Comparison of ENCODE assay signal across 8 mouse cellular contexts in the genomic region with DNA sequence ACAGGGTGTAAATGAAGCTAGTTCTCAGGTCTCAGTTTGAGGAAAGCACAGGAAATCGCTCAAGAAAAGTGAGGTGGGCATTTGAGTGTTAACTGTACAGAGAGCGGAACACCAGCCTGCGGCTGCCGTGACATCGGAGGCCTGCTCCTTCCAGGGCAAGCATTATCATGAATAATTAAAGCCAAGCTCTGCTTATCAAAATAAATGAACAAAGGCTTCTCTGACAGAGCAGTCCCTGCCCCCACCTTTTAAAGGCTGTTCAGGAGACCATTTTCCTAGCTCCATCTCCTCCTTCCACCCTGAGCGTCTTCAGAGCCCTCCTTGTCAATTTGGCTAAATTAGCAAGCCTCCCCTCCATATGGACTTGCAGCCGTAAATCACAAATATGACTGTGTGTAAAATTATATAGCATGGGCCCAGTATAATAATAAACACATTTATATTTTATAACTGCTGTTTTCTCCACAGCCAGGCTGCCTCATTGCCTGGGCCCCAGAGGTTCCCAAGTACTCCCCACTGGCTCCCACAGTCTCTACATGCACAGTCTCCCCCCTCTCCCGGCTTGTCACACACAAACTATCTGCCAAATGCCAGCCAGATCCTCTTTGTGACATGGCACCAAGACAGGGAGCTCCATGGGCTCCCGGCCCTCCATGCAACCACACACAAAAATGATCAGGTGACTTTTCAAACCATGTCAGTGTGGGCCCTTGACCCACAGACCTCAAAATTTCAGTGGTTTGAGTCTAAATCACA.
DNase-seq lines count a peak whose midpoint lies in the region; ATAC-seq lines count a peak whose summit lies in the region.
"Had no signal": no experiment of that assay in that cellular context is flagged by ENCODE, and none has a peak within 500 bp of the region (broad histone marks: within the 10 kb centered on the region; RNA-seq: fewer than 3 reads in every experiment).

No protein-coding gene starts in this region.

- no peak; the same call in 1 of the 2 replicates for ATAC-seq in kidney, embryonic 15.5 days (replicated peaks; ENCODE audit: low FRiP score)
- no peak for ATAC-seq in embryonic facial prominence, embryonic 12.5 days (ENCODE audit: insufficient number of reproducible peaks, insufficient read depth, low FRiP score, low TSS enrichment)
- peak; percentile 56 for ATAC-seq in forebrain, embryonic 16.5 days
- peak; percentile 40 for ATAC-seq in midbrain, embryonic 16.5 days

- no peaks in the 10 kb centered on the region for H3K27me3 ChIP-seq in kidney, embryonic 15.5 days
- no peaks in the 10 kb centered on the region for H3K27me3 ChIP-seq in embryonic facial prominence, embryonic 12.5 days
- H3K27me3 ChIP-seq in forebrain, embryonic 16.5 days (replicated peaks; ENCODE audit: control insufficient read depth, insufficient read depth, low read length) = no peaks in the 10 kb centered on the region
- no peaks in the 10 kb centered on the region for H3K27me3 ChIP-seq in midbrain, embryonic 16.5 days (ENCODE audit: control insufficient read depth, insufficient read depth, low read depth, low read length)

- no peak for DNase-seq in kidney, adult 18-20 months
- DNase-seq in B cell, adult 2 months = no peak
- no peak for DNase-seq in T-cell, adult 2 months (ENCODE audit: low spot score)

- no peaks in the 10 kb centered on the region for H3K9me3 ChIP-seq in kidney, embryonic 15.5 days (replicated peaks)
- H3K9me3 ChIP-seq in embryonic facial prominence, embryonic 12.5 days = no peaks in the 10 kb centered on the region
- no peaks in the 10 kb centered on the region for H3K9me3 ChIP-seq in forebrain, embryonic 16.5 days (ENCODE audit: control insufficient read depth, low read length)
- H3K9me3 ChIP-seq in midbrain, embryonic 16.5 days (replicated peaks; ENCODE audit: control insufficient read depth, low read length, poor library complexity, severe bottlenecking) = no peaks in the 10 kb centered on the region

- peaks cover 27% of the 10 kb centered on the region for H3K4me1 ChIP-seq in kidney, embryonic 15.5 days
- H3K4me1 ChIP-seq in embryonic facial prominence, embryonic 12.5 days = peaks cover 20% of the 10 kb centered on the region
- H3K4me1 ChIP-seq in forebrain, embryonic 16.5 days (replicated peaks; ENCODE audit: control insufficient read depth, insufficient read depth, low read length) = peaks cover 48% of the 10 kb centered on the region
- H3K4me1 ChIP-seq in midbrain, embryonic 16.5 days (ENCODE audit: control insufficient read depth, insufficient read depth, low read length) = peaks cover 68% of the 10 kb centered on the region

- H3K27ac ChIP-seq in kidney, embryonic 15.5 days = peak overlapping the region; percentile 64
- H3K27ac ChIP-seq in embryonic facial prominence, embryonic 12.5 days = peak overlapping the region; percentile 41; the same call in 1 of the 2 replicates
- H3K27ac ChIP-seq in forebrain, embryonic 16.5 days (ENCODE audit: low read length) = peak overlapping the region; percentile 82
- H3K27ac ChIP-seq in midbrain, embryonic 16.5 days (ENCODE audit: low read length) = peak overlapping the region; percentile 75
- H3K27ac ChIP-seq: liver, embryonic 14.5 days had no signal

- no peak overlapping the region for H3K4me2 ChIP-seq in kidney, embryonic 15.5 days
- no peak overlapping the region for H3K4me2 ChIP-seq in embryonic facial prominence, embryonic 12.5 days (replicated peaks)
- H3K4me2 ChIP-seq in forebrain, embryonic 16.5 days (ENCODE audit: low read length) = peak overlapping the region; percentile 15; the same call in 1 of the 2 replicates
- H3K4me2 ChIP-seq in midbrain, embryonic 16.5 days (ENCODE audit: low read length) = peak overlapping the region; percentile 37

- H3K4me3 ChIP-seq in kidney, embryonic 15.5 days (replicated peaks) = no peak overlapping the region
- H3K4me3 ChIP-seq in embryonic facial prominence, embryonic 12.5 days = no peak overlapping the region
- H3K4me3 ChIP-seq in forebrain, embryonic 16.5 days (replicated peaks; ENCODE audit: low read length) = no peak overlapping the region
- H3K4me3 ChIP-seq in midbrain, embryonic 16.5 days (ENCODE audit: low read depth, low read length) = no peak overlapping the region

- no peak overlapping the region for H3K9ac ChIP-seq in kidney, embryonic 15.5 days
- H3K9ac ChIP-seq in embryonic facial prominence, embryonic 12.5 days = no peak overlapping the region
- peak overlapping the region; percentile 41; the same call in 1 of the 2 replicates for H3K9ac ChIP-seq in forebrain, embryonic 16.5 days (replicated peaks; ENCODE audit: low read depth, low read length)
- H3K9ac ChIP-seq in midbrain, embryonic 16.5 days (ENCODE audit: low read depth, low read length) = peak overlapping the region; percentile 42; the same call in 1 of the 2 replicates
- H3K9ac ChIP-seq: liver, embryonic 14.5 days had no signal

- WGBS in kidney, embryonic 15.5 days = 46% methylated on average over 9 of the region's 9 CpGs
- 33% methylated on average over 9 of the region's 9 CpGs for WGBS in embryonic facial prominence, embryonic 12.5 days
- 17% methylated on average over 9 of the region's 9 CpGs for whole genome bisulfite sequencing in forebrain, embryonic 16.5 days
- 14% methylated on average over 9 of the region's 9 CpGs for WGBS in midbrain, embryonic 16.5 days

- peaks cover 14% of the 10 kb centered on the region for H3K36me3 ChIP-seq in kidney, embryonic 15.5 days
- no peaks in the 10 kb centered on the region for H3K36me3 ChIP-seq in embryonic facial prominence, embryonic 12.5 days
- H3K36me3 ChIP-seq in forebrain, embryonic 16.5 days (ENCODE audit: control insufficient read depth, insufficient read depth) = no peaks in the 10 kb centered on the region
- no peaks in the 10 kb centered on the region for H3K36me3 ChIP-seq in midbrain, embryonic 16.5 days (ENCODE audit: control insufficient read depth, insufficient read depth, low read length)

Comparison
In these comparisons a context has a peak if more than half of its experiments do, and no peak if none do; other contexts are left out.
1. ATAC-seq: peak in forebrain, embryonic 16.5 days (single experiment) and midbrain, embryonic 16.5 days (single experiment); none in kidney, embryonic 15.5 days (single experiment) and embryonic facial prominence, embryonic 12.5 days (single experiment).
2. H3K4me2 ChIP-seq: peak in forebrain, embryonic 16.5 days (single experiment) and midbrain, embryonic 16.5 days (single experiment); none in kidney, embryonic 15.5 days (single experiment) and embryonic facial prominence, embryonic 12.5 days (single experiment).
3. H3K9ac ChIP-seq: peak in forebrain, embryonic 16.5 days (single experiment) and midbrain, embryonic 16.5 days (single experiment); none in kidney, embryonic 15.5 days (single experiment) and embryonic facial prominence, embryonic 12.5 days (single experiment).
4. Peak in every context shown above with its lines, with median percentiles within 50 percentile points of each other: H3K27ac ChIP-seq.